Mouse (Mus musculus) layer of hippocampus, adult 9-11 months (tissue): Measurements from ENCODE around the gene Knl1.

Experiments
- DNase-seq: peaks from one replicate; pipeline ENCODE4 v3.0.0; 2022

Gene Knl1

GRCm38 (mm10) chr2:119040882-119041281, 6.0 kb upstream of the Knl1 start:
- no peak for DNase-seq

DNA sequence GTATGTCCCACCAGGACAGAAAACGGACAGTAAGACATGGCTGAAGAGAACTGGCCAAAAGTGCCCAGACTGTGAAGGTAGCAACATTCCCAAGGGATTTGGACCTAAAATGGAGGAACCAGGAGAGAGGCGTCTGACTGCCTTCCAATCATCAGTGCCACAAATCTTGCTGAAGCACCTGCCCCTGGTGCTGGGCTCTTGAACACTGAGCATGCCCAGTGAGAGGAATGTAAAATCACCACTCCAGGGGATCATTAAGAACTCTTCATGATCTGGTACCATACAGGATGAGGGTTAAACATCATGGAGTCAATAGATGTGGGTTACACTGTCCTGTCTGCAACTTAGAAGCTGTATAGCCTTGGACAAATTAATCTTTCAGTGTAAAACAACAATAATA, 1.8 kb upstream of the Knl1 start:
- DNase-seq: no peak

DNA sequence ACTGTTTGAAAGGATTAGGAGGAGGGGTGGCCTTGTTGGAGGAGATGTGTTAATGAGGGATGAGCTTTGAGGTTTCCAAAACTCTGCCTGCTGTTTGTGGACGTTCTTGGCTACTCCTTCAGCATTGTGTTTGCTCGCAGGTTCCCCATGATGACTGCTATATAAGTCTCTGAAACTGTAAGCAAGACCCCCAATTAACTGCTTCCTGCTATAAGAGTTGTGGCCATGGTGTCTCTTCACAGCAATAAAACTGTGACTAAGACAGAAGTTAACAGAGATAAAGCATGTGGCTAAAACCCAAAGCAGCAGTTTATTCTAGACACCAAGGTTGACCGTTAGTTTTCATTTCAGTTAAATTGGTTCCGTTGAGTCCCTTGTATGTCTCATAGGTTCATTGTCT, 930 bp downstream of the Knl1 start:
- DNase-seq: no peak

DNA sequence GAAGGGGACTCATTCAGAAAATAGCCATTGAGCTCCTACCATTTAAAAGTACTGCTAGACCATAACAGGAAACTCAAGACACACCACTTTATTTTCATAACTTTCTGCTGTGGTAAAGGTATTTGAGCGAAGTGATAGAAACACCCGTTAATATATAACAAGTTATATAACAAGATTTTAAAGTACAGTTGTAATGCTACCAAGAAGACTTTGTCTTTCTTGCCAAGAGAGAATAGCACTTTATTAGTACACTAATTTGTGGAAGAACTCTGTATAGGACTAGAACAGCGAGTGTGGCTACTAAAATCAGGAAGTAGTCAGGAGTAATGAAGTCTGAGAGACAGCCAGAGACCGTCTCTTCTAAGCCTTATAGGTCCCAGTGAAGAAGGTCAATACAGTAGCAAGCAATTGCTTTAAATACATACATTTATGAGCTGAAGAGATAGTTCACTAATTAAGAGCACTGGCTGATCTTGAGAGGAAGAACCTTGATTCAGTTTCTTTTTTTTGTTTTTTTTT, 3.3 kb downstream of the Knl1 start:
- DNase-seq: no peak

DNA sequence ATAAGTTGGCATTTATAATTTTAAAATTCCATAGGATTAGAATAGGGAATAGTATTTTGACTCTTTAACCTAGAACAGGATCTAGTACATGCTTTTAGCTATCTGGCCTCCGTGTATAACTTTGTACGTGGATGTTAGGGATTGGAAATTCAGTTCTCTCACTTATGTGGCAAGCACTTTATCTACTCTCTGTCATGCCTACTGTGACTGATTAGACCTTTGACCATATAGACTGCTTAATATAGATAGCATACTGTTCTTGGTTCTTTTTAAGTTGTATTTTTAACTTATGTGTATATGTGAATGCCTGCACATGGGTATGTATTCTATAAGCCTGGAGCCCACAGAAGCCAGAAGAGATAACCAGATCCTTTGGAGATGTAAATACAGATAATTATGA, 13.2 kb downstream of the Knl1 start:
- no peak for DNase-seq

GRCm38 (mm10) chr2:119072397-119072796, 25.5 kb downstream of the Knl1 start:
- DNase-seq: no peak

DNA sequence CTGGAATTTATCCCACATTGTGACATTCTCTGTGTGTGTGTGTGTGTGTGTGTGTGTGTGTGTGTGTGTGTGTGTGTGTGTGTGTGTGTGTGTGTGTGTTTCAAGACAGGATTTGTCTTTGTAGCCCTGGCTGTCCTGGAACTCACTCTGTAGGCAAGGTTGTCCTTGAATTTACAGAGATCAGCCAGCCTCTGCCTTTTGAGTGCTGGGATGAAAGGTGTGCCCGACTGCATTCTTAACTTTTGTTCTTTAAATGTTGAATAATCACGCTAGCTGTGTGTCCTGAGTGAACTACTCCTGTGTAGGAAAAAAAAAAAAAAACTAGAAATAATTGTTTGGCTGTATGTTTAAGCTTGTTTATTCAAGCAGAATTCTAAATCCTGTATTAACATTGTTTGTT, 39.2 kb downstream of the Knl1 start:
- DNase-seq: no peak

DNA sequence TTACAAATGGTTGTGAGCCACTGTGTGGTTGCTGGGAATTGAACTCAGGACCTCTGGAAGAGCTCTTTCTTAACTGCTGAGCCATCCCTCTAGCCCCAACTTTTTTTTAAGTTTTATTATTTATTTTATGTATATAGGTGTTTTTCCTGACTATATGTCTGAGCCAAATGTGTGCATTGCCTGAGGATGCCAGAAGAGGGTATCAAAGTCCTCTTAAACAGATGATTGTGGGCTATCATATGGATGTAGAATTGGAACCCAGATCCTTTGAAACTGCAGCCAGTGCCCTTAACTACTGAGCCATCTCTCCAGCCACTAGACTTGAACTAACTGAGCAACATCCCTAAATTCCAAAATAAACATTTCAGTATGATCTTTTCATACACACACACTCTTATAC, 54.6 kb downstream of the Knl1 start:
- no peak for DNase-seq

- no peak for DNase-seq
Observed at GRCm38 (mm10) chr2:119106583-119106982, 59.7 kb downstream of the Knl1 start.

DNA sequence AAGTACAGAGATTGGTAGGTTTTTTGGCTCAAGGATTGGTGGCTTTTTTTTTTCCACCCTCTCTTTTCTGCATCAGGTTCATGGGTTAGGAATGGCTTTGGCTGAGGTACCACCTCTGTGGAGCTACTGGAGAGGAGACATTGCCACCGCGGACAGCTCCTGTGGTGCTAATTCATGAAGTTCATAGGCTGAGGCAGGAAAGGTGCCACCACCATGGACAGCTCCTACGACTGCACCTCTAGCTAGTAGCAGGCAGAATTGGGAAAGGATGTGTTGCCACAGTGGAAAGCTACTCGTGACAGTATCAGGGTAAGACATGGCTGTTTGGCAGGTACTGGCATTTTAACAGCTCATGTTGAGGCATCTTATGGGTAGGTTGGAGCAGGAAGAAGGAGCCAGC, 61.6 kb downstream of the Knl1 start:
- no peak for DNase-seq

GRCm38 (mm10) chr2:119111060-119111459, 64.1 kb downstream of the Knl1 start:
- DNase-seq: no peak

- DNase-seq: peak; percentile 85
Observed at GRCm38 (mm10) chr2:119112438-119113112, 65.7 kb downstream of the Knl1 start, which contains the start of gene Rad51. Rad51 (plus strand) TSS chr2:119112793.

- no peak for DNase-seq
Observed at GRCm38 (mm10) chr2:119113121-119113925, 66.4 kb downstream of the Knl1 start.

GRCm38 (mm10) chr2:119136346-119136898, 89.5 kb downstream of the Knl1 start:
- no peak for DNase-seq

DNA sequence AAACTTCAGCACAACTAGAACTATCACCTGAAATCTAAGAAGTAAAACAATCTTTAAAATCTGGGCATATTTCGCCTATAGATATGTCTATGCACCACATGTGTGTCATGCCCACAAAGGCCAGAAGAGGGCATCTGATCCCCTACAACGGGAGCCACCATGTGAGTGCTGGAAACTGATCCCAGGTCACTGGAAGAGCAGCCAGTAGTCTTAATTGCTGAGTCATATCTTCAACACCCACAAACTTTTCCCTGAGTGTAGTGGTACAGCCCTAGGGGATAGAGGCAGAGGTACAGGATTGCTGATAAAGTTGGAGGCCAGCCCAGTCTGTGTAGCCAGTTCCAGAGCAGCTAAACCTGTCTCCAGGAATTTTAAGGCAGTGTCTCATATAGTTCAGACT, 98.3 kb downstream of the Knl1 start:
- no peak for DNase-seq

- no peak for DNase-seq
Observed at GRCm38 (mm10) chr2:119146435-119146834, 99.5 kb downstream of the Knl1 start.

DNA sequence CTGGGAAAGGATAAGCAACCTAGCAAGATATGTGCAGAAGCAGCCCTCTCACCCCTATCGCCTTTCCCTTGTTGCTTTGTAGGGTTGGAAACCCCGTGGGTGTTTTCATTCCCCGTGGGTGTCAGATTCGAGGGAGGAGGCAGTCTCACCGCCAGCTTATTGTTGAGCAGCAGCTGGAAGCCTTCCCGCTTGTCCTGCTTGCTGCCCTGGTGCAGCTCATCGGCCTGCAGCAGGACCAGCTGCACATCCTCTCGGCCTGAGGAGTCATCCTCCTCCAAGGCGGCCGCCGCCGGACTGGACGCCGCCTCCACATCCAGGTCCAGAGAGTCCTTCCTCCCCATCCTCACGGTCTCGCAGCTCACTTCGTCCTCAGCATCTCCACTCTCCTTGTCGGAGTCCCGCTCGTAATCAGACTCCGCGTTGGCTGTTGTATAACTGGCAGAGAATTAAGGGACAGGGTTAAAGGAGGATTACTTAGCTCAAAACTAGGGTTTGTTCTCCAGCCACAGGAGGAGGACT, 100.3 kb downstream of the Knl1 start:
- DNase-seq: no peak

DNA sequence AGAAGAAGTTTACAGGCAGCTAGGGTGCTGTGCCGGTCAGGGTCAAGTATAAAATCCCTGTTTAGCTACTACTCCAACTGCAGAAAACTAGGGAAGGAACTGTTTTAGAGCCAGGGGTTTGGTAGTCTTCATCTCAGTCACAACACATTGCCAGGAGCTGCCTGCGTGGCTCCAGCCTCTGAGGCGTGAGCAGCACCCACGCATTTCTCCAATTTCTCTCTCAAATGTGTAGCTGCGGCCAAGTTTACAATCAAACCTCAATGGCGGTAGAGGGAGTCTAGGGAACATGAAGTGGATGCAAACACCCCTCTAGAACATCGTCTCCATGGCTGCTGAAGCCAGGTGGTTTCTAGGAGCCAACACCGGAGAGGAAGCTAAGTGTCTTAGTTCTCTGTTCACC, 100.9 kb downstream of the Knl1 start:
- DNase-seq: no peak

DNA sequence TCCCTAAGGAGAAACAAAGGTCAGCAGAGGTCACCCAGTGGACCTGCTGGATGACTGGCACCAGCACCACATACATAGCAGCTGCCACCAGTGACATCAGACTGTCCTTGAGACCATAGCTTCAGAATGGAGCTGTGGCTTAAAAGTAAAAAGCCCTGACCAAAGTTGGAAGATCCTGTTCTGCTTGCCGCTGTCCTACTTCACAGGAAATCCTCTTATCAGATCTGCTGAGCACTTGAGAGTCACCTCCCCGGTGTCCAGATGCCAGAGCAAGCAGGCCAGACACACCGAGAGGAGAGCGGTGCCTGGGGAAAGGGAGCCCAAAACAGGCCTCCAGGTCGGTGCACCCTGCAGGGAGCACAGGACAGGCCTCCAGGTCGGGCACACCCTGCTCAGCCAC, 105.3 kb downstream of the Knl1 start:
- DNase-seq: no peak

DNA sequence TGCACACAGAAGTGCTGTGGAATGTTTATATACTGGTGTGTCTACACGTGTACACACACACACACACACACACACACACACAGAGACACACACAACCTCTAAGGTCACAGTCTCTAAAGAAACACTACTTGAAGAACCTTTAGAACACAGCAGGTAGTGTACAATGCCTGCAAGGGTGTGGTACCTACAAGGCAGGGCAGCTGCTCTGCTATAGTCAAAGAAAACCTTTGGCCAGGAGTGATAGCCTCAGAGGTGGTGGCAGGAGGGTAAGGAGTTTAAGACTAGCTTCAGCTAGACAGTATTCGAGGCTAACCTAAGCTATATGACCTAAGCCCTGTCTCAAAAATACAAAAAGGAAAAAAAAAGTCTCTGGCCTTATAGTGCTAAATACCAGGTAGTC, 107.8 kb downstream of the Knl1 start:
- DNase-seq: no peak
